Mouse (Mus musculus) ES-E14 (cell line): Measurements from ENCODE around the gene Pck2.

ENCODE experiments used
- CHD2 ChIP-seq: IDR thresholded peaks from 2 replicates; pipeline ENCODE4 v1.6.1; 2014; ENCODE audit warnings: mild to moderate bottlenecking, low read depth, low read length, inconsistent platforms
- HCFC1 ChIP-seq: IDR thresholded peaks from 2 replicates; pipeline ENCODE4 v1.6.1; 2012; ENCODE audit warnings: low read length, inconsistent platforms, borderline replicate concordance; ENCODE audit not compliant: insufficient read depth
- MAFK ChIP-seq: IDR thresholded peaks from 2 replicates; pipeline ENCODE4 v1.6.1; 2014; ENCODE audit warnings: mild to moderate bottlenecking, low read depth, low read length, inconsistent platforms; ENCODE audit not compliant: insufficient read depth
- ZC3H11A ChIP-seq: IDR thresholded peaks from 2 replicates; pipeline ENCODE4 v1.6.1; 2012; ENCODE audit warnings: low read depth, mild to moderate bottlenecking, inconsistent platforms, low read length, borderline replicate concordance
- ZNF384 ChIP-seq: IDR thresholded peaks from 2 replicates; pipeline ENCODE4 v1.6.1; 2012; ENCODE audit warnings: low read depth, low read length, inconsistent platforms

DNA sequence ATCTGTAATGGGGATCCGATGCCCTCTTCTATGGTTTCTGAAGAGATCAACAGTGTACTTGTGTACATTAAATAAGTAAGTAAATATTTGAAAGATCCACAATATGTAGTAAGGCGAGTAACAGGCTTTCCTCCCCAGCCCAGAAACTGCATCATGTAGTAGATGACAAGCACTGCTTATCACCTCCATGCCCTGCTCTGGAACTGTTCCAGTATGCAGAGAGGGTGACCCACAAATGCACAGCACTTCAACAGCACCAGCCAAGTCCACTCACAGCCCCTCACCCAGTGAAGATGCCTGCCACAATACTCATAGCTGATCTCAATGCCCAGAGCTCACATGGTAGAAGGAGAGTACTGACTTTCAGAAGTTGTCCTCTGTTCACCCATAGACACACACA lies 30.5 kb downstream of the Pck2 start:
- no peak for TF ChIP-seq ZNF384
- no peak for TF ChIP-seq HCFC1
- TF ChIP-seq ZC3H11A, result no peak
- no peak for TF ChIP-seq MAFK
- no peak for TF ChIP-seq CHD2
